Mouse (Mus musculus): ENCODE measurements around the gene Cdh11. TPM values are rescaled to one million over a fixed set of nuclear protein-coding genes. Genes with fewer than 3 reads are reported as not detected.

Cdh11 gene
- total and polyA plus RNA-seq, 3 experiments, result 0.07 TPM; not detected in 2

- Histone ChIP-seq H3K27me3 (ENCODE audit: control insufficient read depth in 1 of 2, insufficient read depth in 2 of 2, low read length in 2 of 2) (no peaks in the 10 kb centered on the region), H3K9ac (ENCODE audit: control insufficient read depth, low read depth, low read length, poor library complexity, severe bottlenecking) (no peak overlapping the region), H3K4me1 (ENCODE audit: control insufficient read depth in 1 of 2, insufficient read depth in 2 of 2, low read length in 2 of 2) (no peaks in the 10 kb centered on the region), H3K27ac (ENCODE audit: control insufficient read depth, low read depth, low read length) (no peak overlapping the region), H3K79me2 (ENCODE audit: control insufficient read depth, insufficient read depth, low read length, poor library complexity) (no peaks in the 10 kb centered on the region), H3K9me3 (replicated peaks; ENCODE audit: insufficient read depth, low read length) (no peaks in the 10 kb centered on the region), H3K36me3 (ENCODE audit: control insufficient read depth in 1 of 2, insufficient read depth in 2 of 2, low read length in 2 of 2) (no peaks in the 10 kb centered on the region), H3K4me3 (ENCODE audit: control insufficient read depth in 1 of 2, insufficient read depth in 1 of 2, low read depth in 2 of 2, low read length in 2 of 2) (no peak overlapping the region)
- no peak for TF ChIP-seq MAX (IDR thresholded peaks at IDR 0.05; ENCODE audit: low read length)
- no peak for TF ChIP-seq MXI1 (IDR thresholded peaks at IDR 0.05; ENCODE audit: low read depth, low read length)
- TF ChIP-seq CTCF (IDR thresholded peaks at IDR 0.05 in 2 of 3, conservative IDR thresholded peaks at IDR 0.05 in 1 of 3; ENCODE audit: control insufficient read depth in 1 of 3, insufficient read depth in 1 of 3, low read depth in 2 of 3, low read length in 3 of 3, poor library complexity in 1 of 3, severe bottlenecking in 1 of 3), result no peak
- TF ChIP-seq E2F4 (IDR thresholded peaks at IDR 0.05; ENCODE audit: borderline replicate concordance, low read depth, low read length), result no peak
- TF ChIP-seq MYC (IDR thresholded peaks at IDR 0.05; ENCODE audit: low read depth, low read length), result no peak
- no peak for DNase-seq (ENCODE audit: low read depth, low spot score)
These were observed 31.6 kb downstream of the Cdh11 start for GRCm38 (mm10) chr8:102753839-102754238.

DNA sequence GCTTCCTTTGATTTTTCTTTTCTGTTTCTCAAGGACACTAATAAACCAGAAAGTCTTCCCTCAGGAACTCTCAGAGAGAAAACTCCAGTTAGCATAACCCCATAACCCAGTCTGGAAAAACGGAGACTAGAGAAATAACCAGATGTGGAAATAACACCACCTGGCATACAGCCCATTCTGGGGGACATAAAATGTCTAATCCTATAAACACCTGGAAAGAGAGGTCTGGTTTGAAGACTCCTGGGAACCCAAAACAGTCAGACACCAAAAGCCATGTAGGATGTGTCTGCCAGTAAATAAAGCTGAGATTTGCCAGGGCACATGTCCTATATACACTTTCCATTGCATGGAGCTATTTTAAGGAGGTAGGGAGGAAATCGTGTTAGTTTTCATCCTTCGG is 42.5 kb downstream of the Cdh11 start:
- H3K9ac ChIP-seq (ENCODE audit: control insufficient read depth, low read depth, low read length, poor library complexity, severe bottlenecking), result no peak overlapping the region
- H3K36me3 ChIP-seq (ENCODE audit: control insufficient read depth in 1 of 2, insufficient read depth in 2 of 2, low read length in 2 of 2), result no peaks in the 10 kb centered on the region
- no peak for DNase-seq (ENCODE audit: low read depth, low spot score)
- H3K27ac ChIP-seq (ENCODE audit: control insufficient read depth, low read depth, low read length), result no peak overlapping the region
- no peak overlapping the region for H3K4me3 ChIP-seq (ENCODE audit: control insufficient read depth in 1 of 2, insufficient read depth in 1 of 2, low read depth in 2 of 2, low read length in 2 of 2)
- TF ChIP-seq E2F4 (IDR thresholded peaks at IDR 0.05; ENCODE audit: borderline replicate concordance, low read depth, low read length), result no peak
- no peak for TF ChIP-seq CTCF (IDR thresholded peaks at IDR 0.05 in 2 of 3, conservative IDR thresholded peaks at IDR 0.05 in 1 of 3; ENCODE audit: control insufficient read depth in 1 of 3, insufficient read depth in 1 of 3, low read depth in 2 of 3, low read length in 3 of 3, poor library complexity in 1 of 3, severe bottlenecking in 1 of 3)
- no peak for TF ChIP-seq UBTF (IDR thresholded peaks at IDR 0.05; ENCODE audit: borderline replicate concordance, insufficient read depth, low read depth, low read length)
- TF ChIP-seq RAD21 (IDR thresholded peaks at IDR 0.05; ENCODE audit: low read depth, low read length), result no peak
- no peak for TF ChIP-seq ZKSCAN1 (IDR thresholded peaks at IDR 0.05; ENCODE audit: low read depth, low read length)
- TF ChIP-seq MXI1 (IDR thresholded peaks at IDR 0.05; ENCODE audit: low read depth, low read length), result no peak
- no peak for TF ChIP-seq ZNF384 (IDR thresholded peaks at IDR 0.05; ENCODE audit: low read depth, low read length)
- TF ChIP-seq HCFC1 (IDR thresholded peaks at IDR 0.05; ENCODE audit: low read depth, low read length), result no peak
- no peak for TF ChIP-seq MAX (IDR thresholded peaks at IDR 0.05; ENCODE audit: low read length)
- TF ChIP-seq CHD2 (IDR thresholded peaks at IDR 0.05; ENCODE audit: low read length), result no peak
- TF ChIP-seq ZMIZ1 (IDR thresholded peaks at IDR 0.05; ENCODE audit: low read depth, low read length), result no peak
- no peak for TF ChIP-seq GABPA (IDR thresholded peaks at IDR 0.05; ENCODE audit: low read depth, low read length)
- no peak for TF ChIP-seq MAZ (IDR thresholded peaks at IDR 0.05; ENCODE audit: low read depth, low read length)
- TF ChIP-seq RCOR1 (IDR thresholded peaks at IDR 0.05; ENCODE audit: low read depth, low read length), result no peak
- no peak for TF ChIP-seq MEF2A (IDR thresholded peaks at IDR 0.05; ENCODE audit: extremely low read depth, insufficient replicate concordance, low read depth, low read length, poor library complexity, severe bottlenecking)
- H3K79me2 ChIP-seq (ENCODE audit: control insufficient read depth, insufficient read depth, low read length, poor library complexity), result no peaks in the 10 kb centered on the region
- H3K9me3 ChIP-seq (replicated peaks; ENCODE audit: insufficient read depth, low read length), result no peaks in the 10 kb centered on the region
- no peaks in the 10 kb centered on the region for H3K27me3 ChIP-seq (ENCODE audit: control insufficient read depth in 1 of 2, insufficient read depth in 2 of 2, low read length in 2 of 2)
- H3K4me1 ChIP-seq (ENCODE audit: control insufficient read depth in 1 of 2, insufficient read depth in 2 of 2, low read length in 2 of 2), result no peaks in the 10 kb centered on the region
